Mouse (Mus musculus) small intestine, adult 2 months (tissue): ENCODE measurements at regions not wholly inside any gene's neighbourhood (a gene's known extent, or its start where the extent isn't known, plus 50 kb on each side); places are given as distances from the start of the nearest gene placed in this dataset.

ENCODE experiments used
- CTCF ChIP-seq: fragments of 200-500 bp; IDR thresholded peaks from 2 replicates; pipeline ENCODE4 v1.5.1; 2012; ENCODE audit warnings: low read depth, mild to moderate bottlenecking, control low read depth, inconsistent platforms, low read length, moderate library complexity, mixed read lengths; ENCODE audit not compliant: insufficient replicate concordance, insufficient read length; ENCODE audit errors: extremely low read depth
- POLR2A ChIP-seq: fragments of 200-500 bp; IDR thresholded peaks from 2 replicates; pipeline ENCODE4 v1.6.1; 2012; ENCODE audit warnings: low read depth, mild to moderate bottlenecking, control low read depth, inconsistent platforms, low read length, moderate library complexity

- TF ChIP-seq POLR2A (no peak), CTCF (no peak)
Observed at GRCm38 (mm10) chr5:39374199-39374598, 381.1 kb downstream of the Hs3st1 start.
